Mouse (Mus musculus): Measurements from ENCODE around the gene Cdadc1. TPM values are rescaled to one million over a fixed set of nuclear protein-coding genes. Genes with fewer than 3 reads are reported as not detected.
"Not testable (repeated sequence)": the region's sequence is repeated elsewhere in the genome, so short reads cannot be mapped to it uniquely, and the experiment has no call there.

The Cdadc1 gene
- polyA plus RNA-seq, 1 experiment from 2014 or later = 38.6 TPM

DNA sequence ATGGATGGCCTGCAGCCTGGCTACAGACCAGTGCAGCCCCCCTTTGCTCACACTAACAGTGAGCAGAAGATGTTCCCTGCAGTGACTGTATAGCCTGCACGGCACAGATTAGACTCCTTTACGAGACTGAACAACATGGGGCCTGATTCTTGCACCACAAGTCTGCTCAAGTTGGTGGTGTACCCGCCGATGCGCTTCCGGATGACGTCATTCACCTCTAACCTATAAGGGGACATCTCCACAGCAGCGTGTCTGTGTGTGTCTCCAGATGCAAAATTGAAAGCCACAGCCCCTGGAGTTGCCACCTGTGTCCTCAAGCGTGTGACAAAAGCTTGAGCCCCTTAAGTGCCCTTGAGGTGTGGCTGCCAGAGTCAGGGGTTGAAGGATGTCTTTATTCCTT, 32.3 kb upstream of the Cdadc1 start:
- in situ Hi-C loops (cut with MboI; ENCODE audit: low pct_unique_long_range_greater_than_20kb) = no loop called here
- ATAC-seq = no peak
- H3K27me3 ChIP-seq = peaks cover 45% of the 10 kb centered on the region
- ChIA-PET CTCF (no interaction called here), POLR2A (no interaction called here)
- no peak for DNase-seq (ENCODE audit: low read depth, low spot score)
- TF ChIP-seq CTCF (IDR thresholded peaks at IDR 0.05) = no peak

DNA sequence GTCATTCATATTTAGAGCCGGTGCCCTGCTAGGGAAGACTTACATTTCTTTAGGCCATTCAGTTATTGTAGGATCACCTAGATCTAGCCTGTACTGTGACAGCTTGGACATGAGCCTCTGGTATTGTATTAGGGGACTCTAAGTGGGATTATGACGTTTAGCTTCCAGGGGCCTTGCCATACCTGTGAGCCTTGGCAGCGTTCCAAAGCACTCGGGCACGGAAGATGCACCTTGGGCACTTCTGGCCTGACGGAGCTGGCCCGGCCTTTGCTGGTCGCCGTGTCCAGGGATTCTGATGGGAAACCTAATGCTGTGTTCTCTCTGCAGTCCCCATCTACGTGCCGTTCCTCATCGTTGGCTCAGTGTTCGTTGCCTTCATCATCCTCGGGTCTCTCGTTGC, 31.5 kb upstream of the Cdadc1 start:
- no peak for TF ChIP-seq CTCF (IDR thresholded peaks at IDR 0.05)
- no peak for DNase-seq (ENCODE audit: low read depth, low spot score)
- H3K27me3 ChIP-seq = peaks cover 47% of the 10 kb centered on the region
- CTCF ChIA-PET = interaction anchor here (0.6 kb wide), 1 partner anchor 345 kb away, joined by 3 read pairs; no protein-coding TSS in a partner anchor
- POLR2A ChIA-PET = no interaction called here
- ATAC-seq = no peak
- in situ Hi-C loops (cut with MboI; ENCODE audit: low pct_unique_long_range_greater_than_20kb) = no loop called here

DNA sequence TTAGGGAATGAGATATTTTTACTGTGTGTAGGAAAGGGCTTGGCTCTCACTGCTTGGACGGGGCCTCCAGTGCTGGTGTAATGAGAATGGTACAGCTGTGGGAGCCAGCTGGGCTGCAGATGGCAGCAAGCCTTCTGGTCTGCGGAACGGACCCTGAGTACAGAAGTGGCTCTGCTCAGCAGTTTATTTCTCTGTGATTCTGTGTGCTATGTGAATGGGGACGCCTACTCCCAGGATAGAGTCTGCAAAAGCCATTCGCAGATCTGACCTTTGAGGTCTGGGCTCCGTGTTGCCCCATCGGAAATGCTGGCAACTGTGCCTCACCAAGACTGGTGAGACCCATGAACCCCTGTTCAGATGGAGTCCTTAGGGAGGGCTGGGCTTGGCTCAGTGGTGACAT, 30.1 kb upstream of the Cdadc1 start:
- TF ChIP-seq CTCF (IDR thresholded peaks at IDR 0.05) = no peak
- POLR2A ChIA-PET = no interaction called here
- ATAC-seq = no peak

DNA sequence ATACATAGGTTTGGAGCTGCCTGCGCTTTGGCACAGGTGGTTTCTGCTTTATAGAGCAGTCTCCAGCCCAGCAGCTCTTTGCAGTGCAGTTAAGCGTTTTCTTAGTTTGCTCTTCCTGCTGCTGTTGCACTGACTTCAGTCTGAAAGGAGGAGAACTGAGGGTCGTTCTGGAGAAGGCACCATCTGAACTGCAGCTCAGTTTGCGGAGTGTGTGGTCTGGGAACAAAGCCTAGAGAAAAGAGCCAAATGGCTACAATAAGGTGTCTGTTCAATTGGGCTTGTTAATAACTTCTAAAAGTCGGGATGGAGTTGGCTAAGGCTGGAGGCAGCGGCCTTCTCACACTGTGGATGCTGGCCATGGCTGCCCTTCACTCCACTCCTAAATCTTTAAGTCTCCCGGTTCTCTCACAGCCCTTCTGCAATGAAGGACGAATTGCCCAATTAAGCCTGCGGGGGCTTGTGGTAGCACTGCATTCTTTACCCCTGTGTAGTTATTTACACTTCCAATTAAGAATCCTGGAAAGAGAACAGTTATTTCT, 29.5 kb upstream of the Cdadc1 start:
- H3K27me3 ChIP-seq = peaks cover 49% of the 10 kb centered on the region
- in situ Hi-C loops (cut with MboI; ENCODE audit: low pct_unique_long_range_greater_than_20kb) = no loop called here
- TF ChIP-seq CTCF (IDR thresholded peaks at IDR 0.05) = no peak
- DNase-seq (ENCODE audit: low read depth, low spot score) (no peak), ATAC-seq (no peak)
- ChIA-PET CTCF (no interaction called here), POLR2A (no interaction called here)

More for the DNA sequence above, 30.1 kb upstream of the Cdadc1 start:
- CTCF ChIA-PET = no interaction called here
- peaks cover 52% of the 10 kb centered on the region for H3K27me3 ChIP-seq
- no peak for DNase-seq (ENCODE audit: low read depth, low spot score)
- in situ Hi-C loops (cut with MboI; ENCODE audit: low pct_unique_long_range_greater_than_20kb) = no loop called here

DNA sequence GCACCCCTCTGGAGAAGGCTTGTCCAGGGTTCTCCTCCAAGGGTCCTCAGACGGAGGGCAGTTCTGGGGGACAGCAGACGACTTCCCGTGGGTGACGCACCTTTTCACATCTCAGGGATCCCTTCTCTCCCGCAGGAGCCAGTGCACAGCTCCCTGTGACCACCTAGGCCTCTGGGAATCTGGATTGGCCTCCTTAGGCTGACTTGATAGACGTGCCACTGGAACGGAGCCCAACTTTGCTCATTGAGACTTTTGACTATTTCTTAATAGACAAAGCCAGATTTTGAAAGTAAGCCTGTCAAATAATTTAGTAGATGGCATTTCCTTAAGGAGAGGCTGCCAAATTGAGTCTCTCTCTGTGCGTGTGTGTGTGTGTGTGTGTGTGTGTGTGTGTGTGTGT, 29.0 kb upstream of the Cdadc1 start:
- no peak for TF ChIP-seq CTCF (IDR thresholded peaks at IDR 0.05)
- no peak for ATAC-seq
- POLR2A ChIA-PET = no interaction called here
- CTCF ChIA-PET = no interaction called here
- in situ Hi-C loops (cut with MboI; ENCODE audit: low pct_unique_long_range_greater_than_20kb) = no loop called here
- no peak for DNase-seq (ENCODE audit: low read depth, low spot score)
- H3K27me3 ChIP-seq = peaks cover 48% of the 10 kb centered on the region

DNA sequence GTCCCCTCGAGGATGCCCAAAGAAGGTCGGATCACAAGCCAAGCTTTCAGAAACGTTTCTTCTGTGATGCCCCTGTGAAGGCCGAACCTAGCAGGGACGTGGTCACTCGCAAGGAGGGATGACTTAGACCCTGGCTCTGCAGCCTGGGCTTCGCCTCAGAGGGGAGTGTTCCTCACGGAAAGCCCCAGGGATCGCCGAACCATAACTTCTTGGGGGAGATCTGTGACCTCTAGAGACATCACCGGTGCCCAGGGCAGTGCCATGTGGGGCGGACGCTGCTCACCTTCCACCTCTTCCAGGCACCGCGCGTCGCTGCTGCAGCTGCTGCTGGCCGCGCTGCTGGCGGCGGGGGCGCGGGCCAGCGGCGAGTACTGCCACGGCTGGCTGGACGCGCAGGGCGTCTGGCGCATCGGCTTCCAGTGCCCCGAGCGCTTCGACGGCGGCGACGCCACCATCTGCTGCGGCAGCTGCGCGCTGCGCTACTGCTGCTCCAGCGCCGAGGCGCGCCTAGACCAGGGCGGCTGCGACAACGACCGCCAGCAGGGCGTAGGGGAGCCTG, 28.1 kb upstream of the Cdadc1 start:
- DNase-seq (ENCODE audit: low read depth, low spot score) (no peak), ATAC-seq (no peak)
- peaks cover 55% of the 10 kb centered on the region for H3K27me3 ChIP-seq
- in situ Hi-C loops (cut with MboI; ENCODE audit: low pct_unique_long_range_greater_than_20kb) = no loop called here
- no peak for TF ChIP-seq CTCF (IDR thresholded peaks at IDR 0.05)
- POLR2A ChIA-PET = no interaction called here
- CTCF ChIA-PET = no interaction called here

DNA sequence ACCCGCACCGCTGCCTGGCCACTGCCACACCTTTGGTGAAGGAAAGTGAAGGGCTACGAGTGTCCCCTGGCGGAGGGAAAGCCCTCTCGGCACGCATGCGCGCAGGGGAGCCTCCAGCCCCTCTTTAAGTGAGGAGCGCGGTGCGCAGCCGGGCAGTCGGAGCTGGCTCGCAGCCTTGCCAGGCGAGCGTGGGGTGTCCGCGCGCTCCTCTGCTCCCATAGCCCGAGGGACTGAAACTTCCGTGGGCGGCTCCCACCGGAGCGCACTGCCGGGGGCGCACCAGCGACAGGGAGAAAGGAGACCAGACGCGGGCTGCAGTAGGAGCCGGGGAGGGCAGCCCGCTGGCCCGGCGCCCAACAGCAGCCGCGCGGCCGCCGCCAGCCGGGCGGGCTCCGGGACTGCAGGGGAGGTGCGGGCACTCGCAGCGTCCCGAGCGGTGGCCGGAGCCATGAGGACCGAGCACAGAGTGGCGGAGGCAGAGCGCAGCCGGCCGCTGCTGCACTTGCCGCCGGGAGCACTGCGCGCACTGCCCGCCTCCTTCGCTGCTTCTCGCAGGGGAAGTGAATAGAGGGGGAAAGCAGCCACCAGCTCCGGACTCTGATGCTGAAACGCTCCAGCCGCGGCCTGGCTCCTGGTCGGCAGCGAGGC, 27.5 kb upstream of the Cdadc1 start, which contains the start of gene Shisa2:
TSS of gene Shisa2 (plus strand) at position 151 of the 648 bp plus-strand sequence.
- DNase-seq (ENCODE audit: low read depth, low spot score) (no peak), ATAC-seq (no peak)
- CTCF ChIA-PET = no interaction called here
- POLR2A ChIA-PET = no interaction called here
- no peak for TF ChIP-seq CTCF (IDR thresholded peaks at IDR 0.05)
- in situ Hi-C loops (cut with MboI; ENCODE audit: low pct_unique_long_range_greater_than_20kb) = no loop called here
- peaks cover 60% of the 10 kb centered on the region for H3K27me3 ChIP-seq

DNA sequence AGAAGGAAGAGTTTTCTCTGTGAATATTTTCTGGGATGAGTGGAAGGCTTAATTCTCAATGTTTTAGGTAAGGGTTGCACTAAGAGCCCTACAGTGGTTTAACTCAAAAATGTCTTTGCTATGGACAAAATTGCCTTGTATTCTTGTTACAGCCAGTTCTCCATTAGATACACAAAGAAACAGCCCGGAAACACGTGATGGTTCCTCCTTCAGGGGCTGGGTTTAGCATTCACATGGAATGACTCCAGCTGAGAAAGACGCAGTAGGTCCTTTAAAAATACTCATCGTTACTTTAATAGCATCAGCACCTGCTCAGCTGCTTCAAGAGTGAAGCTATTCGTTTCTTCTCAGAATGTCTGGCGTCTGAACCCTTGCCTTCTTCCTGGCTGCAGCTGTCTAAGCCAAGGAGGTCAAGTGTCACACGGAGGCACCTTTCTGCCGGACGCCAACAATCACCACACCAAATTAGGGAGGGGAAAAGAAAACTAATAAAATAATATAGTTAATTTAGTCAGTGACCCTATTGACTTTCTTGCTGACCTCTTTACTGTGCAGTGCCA, 26.6 kb upstream of the Cdadc1 start:
- ChIA-PET POLR2A (no interaction called here), CTCF (no interaction called here)
- no peak for TF ChIP-seq CTCF (IDR thresholded peaks at IDR 0.05)
- ATAC-seq (no peak), DNase-seq (ENCODE audit: low read depth, low spot score) (no peak)
- H3K27me3 ChIP-seq = peaks cover 63% of the 10 kb centered on the region
- in situ Hi-C loops (cut with MboI; ENCODE audit: low pct_unique_long_range_greater_than_20kb) = no loop called here

DNA sequence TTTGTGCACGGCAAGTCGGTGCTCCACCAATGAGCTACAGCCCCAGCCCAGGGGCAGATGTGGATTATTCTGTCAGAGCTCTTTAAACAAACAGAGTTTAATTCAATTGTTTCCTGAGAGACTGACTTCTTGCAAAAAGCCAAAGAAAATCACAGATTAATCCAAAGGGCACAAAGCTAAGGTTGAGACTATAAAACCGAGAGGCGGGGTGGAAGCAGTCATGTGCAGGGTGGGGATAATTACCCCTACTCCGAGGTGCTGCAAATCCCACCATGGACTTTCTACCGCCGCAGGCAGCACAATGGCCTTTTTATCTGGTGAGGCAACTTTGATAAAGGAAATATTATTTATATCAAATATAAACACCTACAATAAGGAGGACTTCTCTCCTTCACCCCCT, 19.0 kb upstream of the Cdadc1 start:
- no peak for TF ChIP-seq CTCF (IDR thresholded peaks at IDR 0.05)
- DNase-seq (ENCODE audit: low read depth, low spot score) (no peak), ATAC-seq (no peak)
- CTCF ChIA-PET = no interaction called here
- H3K27me3 ChIP-seq = peaks cover 70% of the 10 kb centered on the region
- POLR2A ChIA-PET = no interaction called here
- in situ Hi-C loops (cut with MboI; ENCODE audit: low pct_unique_long_range_greater_than_20kb) = no loop called here

DNA sequence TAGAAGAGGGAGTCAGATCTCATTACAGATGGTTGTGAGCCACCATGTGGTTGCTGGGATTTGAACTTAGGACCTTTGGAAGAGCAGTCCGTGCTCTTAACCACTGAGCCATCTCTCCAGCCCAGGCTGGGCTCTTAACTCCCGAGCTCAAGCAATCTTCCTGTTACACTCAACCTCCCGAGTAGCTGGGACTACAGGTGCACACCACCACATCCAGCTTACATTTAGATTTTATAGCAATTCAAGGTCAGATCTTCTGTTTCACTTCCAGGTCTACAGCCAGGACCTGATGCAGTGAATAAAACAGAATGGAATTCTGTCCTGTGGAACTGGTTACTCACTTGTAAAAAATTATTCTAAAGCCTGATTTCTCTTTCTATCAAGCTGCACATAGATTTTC, 16.4 kb upstream of the Cdadc1 start:
- ATAC-seq; POLR2A ChIA-PET; CTCF ChIA-PET; DNase-seq (ENCODE audit: low read depth, low spot score); in situ Hi-C loops (cut with MboI; ENCODE audit: low pct_unique_long_range_greater_than_20kb): not testable (repeated sequence)
- H3K27me3 ChIP-seq = peaks cover 49% of the 10 kb centered on the region

DNA sequence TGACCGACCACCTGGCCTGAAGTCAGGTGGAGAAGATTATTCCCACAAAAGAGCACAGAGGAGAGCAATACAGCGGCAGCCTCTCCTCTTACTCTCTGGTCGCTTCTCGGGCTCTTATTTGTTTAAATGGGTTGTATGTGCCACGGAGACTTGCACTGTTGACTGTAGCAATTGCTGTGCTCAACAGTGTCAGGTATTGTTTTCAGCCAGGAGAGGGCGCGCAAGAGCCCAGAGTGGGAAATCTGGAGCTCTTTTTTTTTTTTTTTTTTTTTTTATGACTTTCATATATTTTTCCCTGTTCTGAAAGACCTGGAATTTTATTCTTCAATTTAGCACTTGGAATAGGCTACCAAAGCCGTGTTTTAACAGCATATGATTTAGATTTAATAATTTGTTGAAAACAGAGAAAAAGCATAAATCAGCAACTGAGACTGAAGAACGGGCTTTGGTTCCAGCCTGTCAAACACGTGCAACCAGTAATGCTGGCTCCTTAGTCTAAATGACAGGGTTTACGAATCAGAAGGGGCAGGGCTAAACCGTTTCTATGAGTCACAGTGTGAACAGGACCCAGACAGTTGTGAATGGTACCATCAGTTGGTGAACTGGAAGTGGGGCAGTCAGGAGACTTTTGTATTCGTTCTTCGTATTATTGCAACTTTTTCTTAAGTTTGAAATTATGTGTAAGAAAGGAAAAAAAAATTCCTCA, 15.3 kb upstream of the Cdadc1 start:
- ChIA-PET CTCF (interaction anchor here (1.0 to 2.3 kb wide), 2 partner anchors 9 to 403 kb away, joined by 6 to 8 read pairs; no protein-coding TSS in a partner anchor), POLR2A (interaction anchor here (0.6 kb wide), 1 partner anchor 34 kb away, joined by 5 read pairs; no protein-coding TSS in a partner anchor)
- in situ Hi-C loops (cut with MboI; ENCODE audit: low pct_unique_long_range_greater_than_20kb) = no loop called here
- DNase-seq (ENCODE audit: low read depth, low spot score) (no peak), ATAC-seq (no peak)
- peaks cover 48% of the 10 kb centered on the region for H3K27me3 ChIP-seq
- TF ChIP-seq CTCF (IDR thresholded peaks at IDR 0.05) = peak; percentile 80
